Mouse (Mus musculus): ENCODE data around the gene Cipc.
A peak's percentile ranks its signal among the peaks of the same experiment; 100 is the strongest.

The Cipc gene

DNA sequence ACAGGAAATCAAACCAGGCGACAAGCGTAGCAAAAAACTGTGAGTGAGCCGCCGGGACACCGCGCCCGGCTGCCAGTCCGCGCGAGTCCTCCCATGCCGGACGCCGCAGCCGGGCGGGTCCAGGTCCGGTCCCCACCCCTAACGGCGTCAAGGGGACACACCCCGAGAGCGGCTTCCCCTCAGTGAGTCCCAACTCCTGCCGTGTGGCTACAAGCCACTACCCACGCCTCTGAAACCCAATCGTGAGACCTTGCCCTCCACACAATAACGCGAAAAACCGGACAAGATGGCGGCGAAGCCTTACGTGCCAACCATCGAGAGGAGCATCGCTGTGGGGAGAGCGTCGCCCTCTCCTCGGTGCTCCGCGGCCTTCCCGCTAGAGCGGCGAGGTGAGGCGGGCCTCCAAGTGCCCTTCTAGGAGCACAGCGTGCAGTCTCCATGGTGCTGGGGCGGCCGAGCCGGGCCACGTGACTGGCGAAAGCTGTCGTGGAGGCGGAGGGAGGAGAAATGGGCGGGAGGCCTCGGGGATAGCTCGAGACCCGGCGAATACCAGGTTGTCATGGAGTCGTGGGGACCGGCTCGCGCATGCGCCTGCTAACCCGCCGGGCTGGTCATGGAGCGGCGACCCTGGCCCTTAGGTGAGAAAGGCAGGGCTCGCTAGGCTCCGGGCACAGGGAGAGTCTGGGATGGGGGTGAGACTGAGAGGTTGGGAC is at the start of gene Cipc:
Gene Cipc, plus strand, starts transcription at position 182 of the 713 bp plus-strand sequence.
- peak; percentile 97 for DNase-seq

DNA sequence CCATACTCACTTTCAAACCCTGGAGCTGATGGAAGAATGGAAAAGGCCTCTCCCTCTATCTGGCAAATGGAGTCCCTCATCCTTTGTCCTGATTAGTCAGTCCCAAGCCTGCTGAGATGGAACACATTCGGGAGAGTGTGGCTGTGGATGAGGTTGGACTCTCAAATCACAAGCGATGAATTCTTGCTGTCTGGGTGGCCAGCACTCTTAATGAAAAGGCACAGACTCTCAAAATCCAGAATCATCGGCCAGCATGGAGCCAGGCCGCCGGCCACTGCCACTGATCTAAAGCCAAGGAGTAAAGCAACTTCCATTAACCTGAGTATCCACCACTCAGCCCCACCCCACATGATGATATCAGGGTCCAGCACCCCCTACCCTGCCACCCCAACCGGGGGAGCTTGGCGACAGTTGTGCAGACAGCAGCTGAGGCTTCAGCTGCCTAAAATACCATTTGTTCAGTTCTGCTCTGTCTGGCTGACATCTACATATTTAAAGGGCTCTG is 49.0 kb upstream of the Cipc start:
- no peak for DNase-seq

DNA sequence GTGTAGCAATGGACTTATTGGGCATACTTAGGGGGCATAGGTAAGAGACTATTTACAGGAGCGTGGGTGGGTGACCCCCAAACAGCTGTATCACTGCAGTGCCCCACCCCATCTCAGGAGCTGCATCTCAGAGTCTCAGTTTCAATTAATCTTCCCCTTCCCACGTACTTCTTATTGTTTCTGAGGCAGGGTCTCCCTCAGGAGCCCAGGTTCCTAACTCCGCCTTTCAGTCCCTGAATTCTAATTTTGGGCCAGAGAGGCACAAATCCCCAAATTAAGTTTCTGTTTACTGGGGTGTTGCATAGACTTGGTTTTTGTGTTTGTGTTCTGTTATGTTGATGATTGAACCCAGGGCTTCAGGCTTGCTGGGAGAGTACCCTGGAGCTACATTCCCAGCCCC is 48.4 kb upstream of the Cipc start:
- no peak for DNase-seq

DNA sequence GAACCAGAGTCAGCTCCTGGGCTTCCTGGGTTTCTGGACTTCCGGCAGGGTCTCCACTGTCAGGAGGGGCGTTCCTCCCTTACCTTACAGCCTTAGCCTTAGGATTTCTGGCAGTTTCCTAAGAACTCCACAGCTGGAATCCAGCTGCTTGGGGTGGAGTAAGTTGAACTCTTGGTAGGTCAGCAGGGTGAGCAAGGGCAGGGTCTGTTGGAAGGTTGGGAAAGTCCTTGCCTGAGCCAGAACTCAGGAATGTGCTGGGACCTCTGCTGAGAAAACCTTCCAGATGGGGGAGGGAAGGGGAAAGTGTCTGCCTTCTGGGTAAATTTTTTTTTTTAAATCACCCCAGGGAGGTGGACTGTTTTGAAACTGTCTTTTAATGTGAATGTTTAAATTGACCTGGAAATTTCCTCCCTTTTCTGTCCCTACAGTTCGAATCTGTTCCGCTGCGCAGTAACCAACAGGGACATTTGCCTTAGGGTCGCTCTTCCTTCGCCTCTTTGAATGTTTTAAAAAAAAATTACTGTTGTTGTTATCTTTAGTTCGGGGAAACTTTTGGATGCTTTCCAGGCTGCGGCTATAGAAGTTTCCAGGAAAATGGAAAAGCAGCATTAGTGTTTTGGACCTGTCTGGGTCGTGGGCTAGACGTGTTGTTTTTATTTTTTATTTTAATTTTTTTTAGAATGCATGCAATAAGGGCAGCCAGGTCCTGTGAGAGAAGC is 47.2 kb upstream of the Cipc start:
- no peak for DNase-seq

DNA sequence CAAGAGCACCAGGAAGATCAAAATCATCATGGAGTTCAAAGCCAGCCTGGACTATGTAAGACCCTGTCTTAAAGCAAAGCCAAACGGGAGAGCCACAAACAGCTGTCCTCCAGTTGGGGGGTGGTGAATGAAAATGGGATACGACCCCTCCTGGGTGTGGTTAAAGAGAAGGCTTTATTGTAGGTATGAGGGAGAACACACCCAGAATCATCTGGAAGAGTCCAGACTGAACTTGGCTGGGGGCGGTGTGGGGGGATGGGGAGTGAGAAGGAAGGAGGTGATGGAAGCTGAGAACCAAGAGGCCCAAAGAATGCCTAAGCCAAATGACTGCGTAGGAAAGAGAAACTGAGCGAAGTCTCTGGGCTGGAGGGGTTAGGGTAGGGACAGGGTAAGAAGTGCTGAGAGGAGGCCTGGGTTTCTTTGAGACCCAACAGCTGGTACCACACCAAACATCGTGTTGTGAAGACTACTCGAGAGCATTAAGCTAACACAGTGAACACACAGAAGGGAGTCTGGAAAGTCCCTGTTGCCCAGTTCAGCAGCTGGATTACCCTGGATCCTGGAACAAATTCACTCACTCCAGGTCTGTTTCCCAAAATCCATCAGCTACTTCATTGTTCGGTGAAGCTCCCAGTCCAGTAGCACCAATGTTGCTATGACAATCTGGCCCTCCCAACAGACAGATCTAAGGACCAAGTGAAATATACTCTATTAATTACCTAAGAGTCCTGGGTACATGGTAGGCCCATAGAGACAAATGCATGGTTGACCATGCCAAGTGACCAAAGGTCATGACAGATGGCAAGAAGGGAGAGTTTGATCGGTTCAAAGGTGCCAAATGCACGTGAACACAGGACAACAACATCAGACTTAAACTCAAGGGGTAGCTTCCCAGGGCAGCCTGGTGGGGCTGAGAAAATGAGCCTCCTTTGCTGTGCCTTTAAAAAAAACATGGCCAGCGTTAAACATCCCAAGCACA is 42.7 kb upstream of the Cipc start:
- DNase-seq = peak; percentile 60

DNA sequence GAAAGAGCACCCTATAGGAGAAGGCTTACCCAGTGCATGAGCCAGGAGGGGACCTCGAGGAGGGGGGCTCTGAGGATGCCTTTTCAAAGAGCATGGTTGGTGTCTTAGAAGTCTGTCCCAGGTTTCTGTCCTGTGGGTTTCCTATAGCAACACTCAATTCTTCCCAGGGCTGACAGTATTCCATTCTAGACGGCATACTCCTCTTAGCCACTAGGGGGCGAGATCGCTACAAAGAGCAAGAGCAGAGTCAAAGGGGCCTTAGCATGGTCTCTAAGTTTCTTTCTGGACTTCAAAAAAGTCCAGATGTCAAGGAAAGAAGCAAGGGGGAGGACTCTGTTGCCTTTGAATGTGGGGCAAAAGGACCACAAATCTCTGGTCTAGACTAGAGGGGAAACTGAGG is 41.6 kb upstream of the Cipc start:
- peak; percentile 60 for DNase-seq

DNA sequence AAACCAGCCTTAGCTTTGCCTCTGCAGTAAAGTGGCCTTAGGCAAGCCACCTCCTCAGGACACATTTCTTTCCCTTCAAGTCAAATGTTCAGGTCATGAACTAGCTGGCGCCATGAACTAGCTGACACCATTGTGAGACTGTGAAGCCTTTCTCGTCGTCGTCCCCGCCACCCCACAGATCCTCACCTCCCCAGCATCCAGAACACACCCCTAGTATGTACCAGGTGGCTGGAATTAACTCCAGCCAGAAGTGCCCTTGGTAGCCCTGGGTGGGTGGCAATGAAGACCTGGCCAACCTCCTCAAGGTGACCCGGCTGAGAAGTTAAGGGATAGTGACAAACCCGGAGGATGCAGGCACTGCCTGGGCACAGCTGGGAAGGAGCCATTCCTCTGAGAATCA is 41.0 kb upstream of the Cipc start:
- DNase-seq = no peak

DNA sequence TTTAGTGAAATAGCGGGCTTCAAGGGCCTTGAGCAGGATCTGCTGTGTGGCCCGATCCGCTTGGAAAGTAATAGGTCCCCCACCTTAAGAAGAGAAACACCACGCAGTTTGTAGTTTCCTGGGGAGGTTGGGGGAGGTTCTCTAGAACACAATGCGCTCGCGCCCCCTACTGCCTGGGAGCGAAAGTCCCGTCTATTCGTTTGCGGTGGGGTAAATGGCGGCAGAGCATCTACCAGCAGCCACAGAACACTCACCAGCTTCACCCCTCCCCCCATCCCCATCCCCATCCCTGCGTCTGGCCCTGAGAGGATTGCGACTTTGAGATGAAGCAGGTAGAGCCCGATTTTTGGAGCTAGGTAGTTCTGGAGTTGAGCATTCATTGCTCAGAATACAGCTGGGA is 40.4 kb upstream of the Cipc start:
- peak; percentile 89 for DNase-seq

DNA sequence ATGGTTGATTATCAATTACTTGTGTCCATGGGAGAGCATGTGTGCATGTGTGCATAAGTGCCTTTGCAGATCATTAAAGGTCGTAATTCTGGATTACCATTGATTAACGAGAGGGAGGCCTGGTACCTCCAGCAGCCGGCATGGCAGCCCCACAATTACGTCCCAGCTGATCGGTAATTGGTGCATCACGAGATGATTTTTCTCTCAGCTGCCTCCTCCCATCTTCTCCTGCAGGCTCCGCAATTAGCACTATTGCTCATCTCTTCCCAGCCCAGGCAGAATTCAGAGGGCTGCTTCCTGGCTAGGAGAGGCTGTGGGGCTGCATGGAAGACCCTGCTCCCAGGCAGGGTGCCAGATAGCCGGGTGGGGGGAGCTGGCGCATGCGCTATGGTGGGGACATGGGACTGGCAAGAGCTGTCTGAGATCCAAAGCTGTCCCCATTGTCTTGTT is 35.3 kb upstream of the Cipc start:
- DNase-seq = no peak

DNA sequence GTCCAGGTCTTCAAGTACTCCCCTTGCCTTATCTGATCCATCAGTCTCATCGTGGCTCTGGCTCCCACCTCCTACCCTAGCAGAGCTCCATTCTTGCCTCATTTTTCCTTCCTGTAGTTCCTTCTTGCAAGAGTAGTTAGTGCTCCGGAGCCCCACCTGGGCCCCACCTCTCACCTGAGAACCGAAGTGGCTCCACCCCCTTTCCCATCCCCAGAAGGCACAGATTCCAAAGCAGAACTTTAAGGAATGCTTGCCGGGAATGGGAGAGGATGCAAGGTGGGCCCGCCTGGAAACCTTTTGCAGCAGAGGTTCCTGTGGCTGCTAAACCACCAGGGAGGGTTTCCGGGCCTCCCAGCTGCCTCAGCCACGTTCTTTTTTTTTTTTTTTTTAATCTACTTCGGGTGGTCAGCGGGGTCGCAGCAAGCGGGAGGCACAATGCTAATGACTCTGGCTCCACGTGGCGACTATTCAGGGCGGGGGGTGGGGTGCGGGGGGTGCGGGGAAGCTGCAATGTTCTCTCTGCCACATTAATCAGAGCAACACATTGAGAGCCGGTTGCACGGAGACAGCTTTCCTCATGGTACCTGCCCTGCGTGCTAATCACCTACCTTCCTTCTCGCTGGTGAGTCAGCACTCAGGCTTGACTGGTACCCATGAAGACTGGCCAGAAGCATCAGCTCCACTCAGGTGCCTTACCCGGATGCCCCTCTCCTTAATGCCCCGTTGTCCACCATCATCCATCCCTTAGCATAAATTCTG is 34.3 kb upstream of the Cipc start:
- DNase-seq = no peak

DNA sequence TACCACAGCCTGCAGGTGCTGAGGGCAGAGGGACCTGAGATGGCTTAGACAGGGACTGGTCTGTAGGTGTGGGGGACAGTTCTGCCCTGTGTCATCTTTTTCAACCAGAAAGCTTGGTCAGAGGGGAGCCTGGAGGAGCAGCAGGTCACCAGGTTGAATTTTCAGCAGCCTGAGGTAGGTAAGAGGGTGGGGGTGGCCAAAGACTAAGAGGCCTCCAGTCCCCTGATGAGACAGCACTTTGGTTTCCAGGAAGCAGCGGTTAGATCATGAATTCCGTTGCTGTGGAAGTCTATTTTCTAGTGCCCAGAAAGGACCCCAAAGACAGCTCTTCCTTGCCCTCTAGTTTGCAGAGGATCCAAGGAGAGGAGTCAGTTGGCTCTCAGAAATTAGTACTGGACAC is 32.5 kb upstream of the Cipc start:
- DNase-seq = no peak

DNA sequence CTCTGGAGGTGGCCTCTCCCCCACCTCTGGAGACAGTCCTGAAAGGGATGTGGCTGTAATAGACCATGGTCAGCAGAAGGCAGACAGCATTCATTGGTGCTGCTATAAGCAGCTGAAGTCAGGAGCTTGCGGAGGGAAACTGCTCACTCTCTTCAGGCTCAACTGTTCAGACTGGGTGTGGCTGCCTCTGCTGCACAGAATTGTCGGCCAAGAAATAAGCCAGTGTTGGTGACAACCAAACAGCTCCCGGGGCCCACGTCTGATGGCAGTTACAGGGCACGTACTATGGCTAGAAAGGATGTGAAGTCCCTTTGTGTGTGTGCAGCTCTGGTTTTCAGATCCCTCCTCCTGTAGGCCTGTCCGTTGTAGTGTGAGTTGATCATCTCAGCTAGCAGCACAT is 32.1 kb upstream of the Cipc start:
- DNase-seq = no peak

DNA sequence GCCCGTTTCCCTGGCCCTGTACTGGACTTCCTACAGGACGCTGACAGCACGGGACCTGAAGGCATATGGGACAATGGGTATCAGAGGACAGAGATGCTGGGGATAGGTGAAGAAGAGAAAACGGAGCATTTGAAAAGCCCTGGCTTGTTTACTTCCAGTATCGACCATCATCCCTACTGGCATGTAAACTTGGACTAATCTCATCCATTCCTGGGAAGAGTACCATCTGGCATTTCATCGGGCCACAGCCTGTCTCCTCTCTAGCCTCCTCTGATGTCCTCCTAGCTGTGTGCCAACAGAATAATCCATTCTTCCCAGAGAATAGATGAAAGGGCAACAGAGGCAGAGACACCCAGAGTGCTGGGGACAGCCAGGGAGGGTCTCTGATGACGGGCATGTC is 31.2 kb upstream of the Cipc start:
- no peak for DNase-seq

DNA sequence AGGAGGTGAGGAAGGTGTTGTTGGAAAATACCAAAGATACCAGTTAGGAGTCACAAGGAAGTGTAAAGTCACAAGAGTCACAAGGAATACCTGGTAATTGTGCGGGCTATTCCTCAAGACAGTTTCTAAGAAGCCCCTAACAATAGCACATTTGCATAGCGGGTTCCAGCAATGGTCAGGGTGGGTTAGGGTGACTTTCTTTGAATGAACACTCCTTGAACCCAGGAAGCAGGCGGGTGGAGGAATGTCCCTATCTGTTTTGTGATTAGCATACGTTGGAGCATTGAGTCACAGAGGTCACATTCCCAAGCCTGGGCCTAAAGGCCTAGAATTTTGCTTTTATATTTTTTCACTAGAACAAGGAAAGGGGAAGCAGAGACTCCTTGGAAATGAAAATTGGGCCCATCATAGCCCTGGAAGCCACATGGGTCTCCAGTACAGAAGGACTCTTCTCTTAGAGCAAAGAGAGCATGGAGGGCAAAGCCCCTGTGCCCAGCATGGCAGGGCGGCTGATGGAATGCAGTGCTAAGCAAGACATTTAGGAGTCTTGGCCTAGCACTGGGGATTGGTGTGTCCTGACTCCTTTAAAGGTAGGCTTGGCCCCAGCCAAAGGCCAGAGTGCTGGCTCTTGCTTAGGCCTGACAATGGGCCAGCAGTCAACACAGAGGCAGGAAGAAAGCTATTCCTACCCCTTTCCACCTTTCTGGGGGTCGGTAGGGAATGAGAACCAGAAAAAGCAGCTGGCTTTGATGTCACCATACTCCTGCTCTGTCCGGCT is 29.9 kb upstream of the Cipc start:
- no peak for DNase-seq

DNA sequence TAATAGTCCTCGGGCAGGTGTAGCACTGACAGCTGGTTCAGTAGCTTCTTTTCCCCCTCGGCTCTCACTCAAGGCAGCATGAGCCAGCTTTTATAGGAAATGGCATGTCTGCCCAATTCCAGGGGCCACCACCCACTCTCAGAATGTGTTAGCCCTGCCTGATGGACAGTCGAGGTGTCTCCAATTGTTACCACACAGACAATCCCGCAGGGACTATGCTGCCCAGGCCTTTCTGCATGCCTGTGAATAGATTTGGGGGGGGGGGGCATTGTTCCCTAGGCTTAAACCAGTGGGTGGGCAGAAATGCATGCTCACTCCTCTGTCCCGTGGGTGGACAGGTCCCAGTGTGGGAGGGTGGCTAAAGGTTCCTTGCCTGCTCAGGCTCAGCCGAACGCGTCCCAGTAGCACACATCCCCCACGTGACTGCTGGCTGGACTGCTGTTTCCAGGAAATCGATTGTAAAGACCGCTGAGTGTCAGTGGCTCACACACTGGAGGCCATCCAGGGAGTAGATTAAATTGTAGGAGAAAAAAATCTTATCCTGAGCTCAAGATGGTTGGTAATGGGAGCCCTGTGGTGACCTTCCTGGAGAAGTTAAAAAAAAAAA is 28.4 kb upstream of the Cipc start:
- DNase-seq = peak; percentile 59

DNA sequence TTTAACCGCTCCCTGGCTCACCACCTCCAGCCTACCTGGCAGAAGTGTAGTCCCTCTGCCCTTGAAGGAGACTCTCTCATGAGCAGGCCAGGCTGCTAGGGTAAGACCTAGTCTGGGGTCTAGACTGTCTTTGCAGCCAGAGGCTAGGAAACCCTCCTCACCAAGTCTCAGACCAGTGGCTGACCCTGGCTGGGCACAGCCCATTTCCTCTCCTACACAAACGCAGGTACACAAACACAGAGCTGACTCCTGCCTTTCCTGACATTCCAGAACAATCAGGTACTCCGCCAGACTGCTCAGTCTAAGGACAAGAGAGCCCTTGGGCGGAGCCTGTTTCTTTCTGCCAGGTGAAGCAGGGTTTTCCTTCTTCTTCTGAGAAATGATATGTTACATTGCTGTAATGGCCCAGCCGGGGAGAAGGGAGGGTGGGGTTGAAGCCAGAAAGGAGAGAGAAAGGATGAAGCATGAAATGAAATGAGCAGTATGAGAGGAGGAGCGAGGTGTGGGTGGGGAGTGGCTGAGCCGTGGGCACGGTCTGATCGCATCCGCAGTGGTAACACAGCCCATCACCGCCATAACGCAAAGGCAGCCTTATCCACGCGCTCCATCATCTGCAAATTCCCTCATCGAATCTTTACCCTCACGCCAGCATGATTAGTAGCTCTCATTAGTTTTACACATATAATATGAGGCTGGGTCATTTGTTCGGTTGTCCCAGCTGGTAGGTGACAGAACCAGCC is 27.7 kb upstream of the Cipc start:
- DNase-seq = peak; percentile 48

DNA sequence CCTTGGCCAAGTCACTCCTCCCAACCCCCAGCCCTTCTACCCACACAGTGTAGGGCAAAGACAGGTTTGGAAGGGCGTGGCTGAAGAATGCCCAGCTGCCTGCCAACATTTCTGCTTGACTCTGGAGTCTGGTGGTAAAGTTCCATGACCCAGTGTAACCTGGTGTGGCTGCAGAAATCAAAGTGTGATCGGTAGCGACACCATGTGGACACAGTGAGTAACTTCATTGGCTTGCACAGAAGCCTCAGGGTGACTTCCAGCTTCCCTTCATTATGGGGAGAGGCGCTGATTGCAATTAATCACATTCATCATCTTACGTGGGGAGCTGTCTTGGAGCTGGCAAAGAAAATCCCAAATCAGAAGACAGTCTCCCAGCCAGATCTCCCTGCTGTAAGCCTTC is 23.0 kb upstream of the Cipc start:
- peak; percentile 87 for DNase-seq

DNA sequence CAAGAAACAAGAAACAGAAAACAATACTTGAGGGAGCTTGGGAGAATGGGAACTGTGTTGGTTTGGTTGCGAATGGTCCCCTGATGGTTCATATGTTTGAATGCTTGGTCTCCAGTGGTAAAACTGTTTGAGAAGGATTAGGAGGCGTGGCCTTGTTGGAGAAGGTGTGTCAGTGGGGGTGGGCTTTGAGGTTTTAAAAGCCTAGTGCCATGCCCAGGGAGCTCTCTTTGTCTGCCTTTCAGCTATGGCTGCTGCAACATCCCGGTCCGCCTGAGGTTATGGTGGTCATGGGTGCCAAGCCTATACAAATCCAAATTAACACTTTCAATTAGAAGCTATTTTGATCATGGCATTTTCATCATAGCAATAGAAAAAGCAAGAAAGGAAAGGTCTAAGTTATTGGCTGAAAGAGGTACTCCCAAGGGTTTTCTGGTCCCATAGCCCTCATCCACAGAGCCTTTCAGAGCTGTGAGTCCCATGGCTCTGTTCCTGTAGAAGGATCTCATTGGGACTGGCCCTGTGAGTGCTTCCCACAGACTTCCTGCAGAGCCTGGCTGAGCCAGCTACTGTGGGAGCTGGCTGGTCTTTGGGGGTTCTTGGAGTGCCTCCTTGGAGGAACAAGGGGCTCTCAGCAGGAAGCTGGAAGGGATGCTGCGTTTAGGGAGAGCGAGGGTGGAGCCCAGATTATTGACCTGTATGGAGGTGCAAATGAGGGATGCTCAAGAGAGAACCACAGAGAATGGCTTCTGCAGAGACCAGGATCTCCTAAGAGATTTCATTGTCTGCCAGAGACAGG is 15.7 kb upstream of the Cipc start:
- no peak for DNase-seq

DNA sequence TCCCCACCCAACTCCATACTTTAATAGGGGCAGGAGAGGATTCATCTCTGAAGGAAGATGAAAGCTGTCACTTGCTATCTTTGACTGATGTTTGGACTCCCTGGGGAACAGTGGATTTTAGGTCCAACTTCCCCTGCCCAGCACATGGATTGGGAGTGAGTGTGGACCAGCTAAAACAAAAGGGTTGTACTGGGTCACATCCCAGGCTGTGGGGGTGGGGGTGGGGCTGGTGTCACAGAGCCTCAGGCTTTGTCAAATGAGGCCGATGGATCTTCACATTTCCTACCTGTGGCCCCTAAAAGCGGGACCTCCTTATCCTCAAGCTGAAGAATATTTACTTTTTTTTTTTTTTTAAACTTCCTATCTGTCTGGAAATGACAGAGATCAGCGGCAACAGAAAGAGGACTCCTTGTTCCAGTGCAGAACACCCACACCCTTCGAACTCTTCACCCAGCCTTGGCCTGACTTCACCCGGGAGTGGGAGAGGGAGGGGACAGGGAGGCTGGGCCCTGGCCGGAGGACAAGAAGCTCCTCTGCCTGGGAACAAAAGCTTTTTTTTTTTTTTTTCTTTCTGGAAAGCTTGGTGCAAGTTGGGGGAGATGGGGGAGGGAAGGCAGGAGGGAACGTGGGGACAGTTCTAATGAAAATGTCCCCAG is 14.8 kb upstream of the Cipc start:
- peak; percentile 82 for DNase-seq

Data from kidney, adult 18-20 months (tissue).